Mouse (Mus musculus): Measurements from ENCODE around the gene Mroh9. TPM values are rescaled to one million over a fixed set of nuclear protein-coding genes. Genes with fewer than 3 reads are reported as not detected.

Mroh9 gene
- polyA plus RNA-seq (2017; shearing (Covaris generic)) = not detected

DNA sequence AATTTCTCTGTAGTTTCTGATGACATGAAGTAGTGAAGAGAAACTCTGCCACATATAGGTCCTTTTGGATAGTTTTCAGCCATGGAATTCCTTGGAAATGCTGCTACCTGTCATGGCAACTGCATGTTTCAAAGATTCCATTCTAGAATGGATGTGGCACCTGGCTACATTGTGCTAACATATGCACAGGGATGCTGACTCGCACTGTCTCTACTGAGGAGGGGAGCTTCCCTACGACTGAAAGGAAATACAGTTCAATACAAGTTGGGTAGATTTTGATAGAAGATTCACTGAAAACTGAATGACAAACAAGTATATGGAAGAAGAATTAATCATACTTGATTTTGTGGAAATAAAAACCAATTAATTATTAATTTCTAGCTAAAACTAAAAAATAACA is at the start of gene Mroh9:
TSS of gene Mroh9 (minus strand) at position 101 of the 400 bp plus-strand sequence.
- no peak for ATAC-seq

DNA sequence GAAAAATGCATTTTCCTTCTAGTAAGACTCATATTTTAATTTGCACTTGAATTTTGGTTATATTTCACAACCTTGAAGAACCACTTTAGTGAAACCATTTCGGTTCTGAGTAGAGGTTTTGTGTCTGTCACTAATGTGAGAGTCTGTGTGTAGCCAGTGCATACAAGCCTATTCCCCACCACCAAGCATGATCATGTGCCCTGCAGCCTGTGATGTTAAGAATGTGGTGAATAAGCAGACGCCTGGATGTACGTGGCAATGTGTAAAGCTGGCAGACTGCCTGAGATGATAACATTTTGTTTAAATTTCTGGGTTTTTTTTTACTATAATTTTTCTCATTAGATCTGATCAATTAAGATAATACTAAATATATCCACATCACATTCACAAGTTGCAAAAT is 44.5 kb upstream of the Mroh9 start:
- no peak for ATAC-seq

DNA sequence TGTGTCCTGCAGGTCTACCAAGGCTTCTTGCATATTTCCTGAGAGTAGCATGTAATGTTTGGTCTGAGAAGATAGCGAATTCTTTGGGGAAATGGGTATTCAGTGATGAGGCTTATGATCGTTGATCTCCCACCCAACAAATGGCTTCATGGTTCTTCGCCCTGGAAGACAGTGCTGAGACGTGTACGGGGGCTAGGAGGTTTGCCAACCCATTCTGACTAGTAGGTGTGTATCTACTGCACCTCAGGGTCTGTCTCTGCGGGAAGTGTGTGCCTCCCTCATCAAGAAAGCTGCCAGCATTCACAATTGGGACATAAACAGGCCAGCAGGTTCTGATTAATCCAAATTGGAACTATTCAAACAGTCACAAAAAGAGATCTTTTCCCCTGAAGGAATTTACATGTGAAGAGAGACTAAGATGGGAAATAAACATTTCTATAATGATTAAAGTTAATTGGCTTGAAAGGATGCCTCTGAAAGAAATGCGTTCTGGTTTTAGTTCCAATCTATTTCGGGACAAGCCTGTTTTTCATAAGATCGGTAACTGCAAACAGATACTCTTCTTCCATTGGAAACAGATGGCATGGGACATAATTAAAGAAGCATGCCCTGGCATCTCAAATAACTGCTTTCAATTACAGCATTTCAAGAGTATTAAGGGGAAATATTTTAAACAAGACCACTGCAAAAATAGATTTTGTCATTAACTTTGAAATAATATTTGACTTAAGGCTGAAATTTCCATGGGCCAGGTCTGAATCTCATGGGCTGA is 43.8 kb upstream of the Mroh9 start:
- no peak for ATAC-seq

GRCm38 (mm10) chr1:163126175-163126881 is 40.9 kb upstream of the Mroh9 start:
- ATAC-seq = no peak

- no peak for ATAC-seq
These were observed 36.9 kb upstream of the Mroh9 start for GRCm38 (mm10) chr1:163122414-163122813.

GRCm38 (mm10) chr1:163113461-163114174 is 28.1 kb upstream of the Mroh9 start:
- no peak for ATAC-seq

DNA sequence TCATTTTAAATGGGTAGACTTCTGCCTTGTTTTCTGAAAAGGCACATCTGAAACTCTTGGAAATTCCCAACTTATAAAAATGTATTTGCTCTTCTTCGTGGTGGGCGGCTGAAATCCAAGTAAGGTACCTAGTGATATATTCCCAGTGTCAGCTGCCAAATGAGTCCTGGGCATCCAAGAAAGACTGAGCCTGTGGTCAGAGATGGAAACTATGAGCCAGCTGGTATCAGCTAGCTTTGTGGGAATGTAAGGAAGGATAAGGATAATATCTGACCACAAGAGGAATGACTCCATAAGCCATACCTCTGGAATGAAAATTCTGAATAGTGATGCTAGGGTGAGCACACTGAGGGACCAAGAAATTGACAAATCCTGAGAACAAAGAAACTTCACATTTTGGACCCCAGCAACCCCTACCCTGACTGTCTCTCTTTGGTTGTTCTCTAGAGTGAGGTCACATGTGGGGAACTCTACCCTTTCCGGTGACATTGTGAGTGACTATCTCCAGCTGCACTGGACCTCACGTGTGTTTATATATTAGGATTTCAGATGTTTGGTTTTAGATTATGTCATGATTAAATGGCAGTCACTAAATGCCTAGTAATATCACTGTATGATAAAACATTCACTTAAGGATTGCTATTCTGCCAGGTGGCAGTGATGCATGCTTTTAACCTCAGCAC is 27.2 kb upstream of the Mroh9 start:
- no peak for ATAC-seq

DNA sequence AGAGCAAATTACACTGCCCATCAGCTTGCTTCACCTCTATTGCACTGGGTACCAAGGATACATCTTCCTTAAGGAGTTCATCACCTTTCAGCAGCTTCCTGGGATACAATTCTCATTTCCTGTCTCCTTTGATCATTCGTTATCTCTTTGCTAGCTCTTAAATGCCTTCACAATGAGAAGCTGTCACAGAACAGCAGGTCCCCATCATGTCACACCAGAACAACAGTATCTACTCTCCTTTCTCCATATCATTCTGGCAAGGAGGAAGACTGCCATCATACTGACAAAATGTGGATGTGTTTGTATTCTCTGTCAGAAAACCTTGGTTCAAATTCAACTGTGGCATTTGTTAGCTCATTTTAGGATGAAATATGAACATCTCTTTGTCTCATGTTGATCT is 19.5 kb upstream of the Mroh9 start:
- no peak for ATAC-seq

DNA sequence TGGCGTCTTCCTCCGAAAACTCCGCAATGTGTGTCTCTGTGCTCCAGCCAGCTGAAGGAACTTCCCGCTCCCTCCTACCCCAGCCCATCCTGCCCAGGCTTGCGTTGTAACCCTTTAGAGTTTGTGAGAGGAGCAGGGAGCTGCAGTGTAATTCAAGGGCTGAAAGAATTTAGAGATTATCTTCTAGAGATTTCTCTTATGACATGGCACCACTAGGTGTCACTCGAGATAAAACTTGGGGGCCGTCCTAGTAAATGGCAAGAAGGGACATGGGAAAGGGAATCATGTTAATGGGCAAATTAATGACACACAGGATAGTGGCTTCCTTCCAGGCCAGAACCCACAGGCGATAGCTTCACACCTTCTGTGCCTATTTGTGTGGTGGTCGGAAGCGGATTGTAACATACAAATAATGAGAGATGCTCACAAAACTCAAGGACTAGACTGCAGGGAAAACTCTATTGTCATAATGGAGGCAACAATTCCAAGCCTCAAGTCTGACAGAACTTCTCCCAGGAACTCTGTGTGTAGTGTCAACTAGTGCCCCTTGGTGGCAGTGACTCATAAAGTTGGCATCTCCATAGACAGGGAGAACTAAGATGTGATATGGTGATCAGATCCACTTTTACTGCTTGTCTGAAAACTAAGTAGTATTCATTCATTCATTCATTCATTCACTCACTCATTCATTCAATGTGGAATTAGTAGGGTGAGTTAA is 6.1 kb upstream of the Mroh9 start:
- ATAC-seq = no peak

DNA sequence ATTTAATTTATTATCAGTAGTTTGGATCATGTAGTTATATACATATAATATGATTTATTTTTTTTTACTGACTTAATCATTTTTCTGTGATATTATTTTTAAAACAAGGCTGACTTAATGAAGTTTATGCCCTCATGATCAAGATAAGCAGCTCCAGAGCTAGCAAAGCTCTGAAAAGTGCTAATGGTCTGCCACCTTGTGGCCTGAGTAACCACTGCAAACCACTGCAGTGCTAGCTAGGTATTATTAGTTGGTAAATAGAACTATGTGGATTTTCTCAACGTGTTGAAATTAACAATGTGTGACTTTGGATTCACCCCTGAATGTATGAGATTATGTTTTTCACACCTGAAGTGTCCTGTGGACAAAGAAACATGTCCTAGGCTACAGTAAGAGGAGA is 15.0 kb downstream of the Mroh9 start:
- no peak for ATAC-seq

GRCm38 (mm10) chr1:163060381-163060780 is 25.1 kb downstream of the Mroh9 start:
- ATAC-seq = no peak

GRCm38 (mm10) chr1:163057363-163057762 is 28.1 kb downstream of the Mroh9 start:
- ATAC-seq = no peak

GRCm38 (mm10) chr1:163055629-163056028 is 29.8 kb downstream of the Mroh9 start:
- ATAC-seq = no peak

DNA sequence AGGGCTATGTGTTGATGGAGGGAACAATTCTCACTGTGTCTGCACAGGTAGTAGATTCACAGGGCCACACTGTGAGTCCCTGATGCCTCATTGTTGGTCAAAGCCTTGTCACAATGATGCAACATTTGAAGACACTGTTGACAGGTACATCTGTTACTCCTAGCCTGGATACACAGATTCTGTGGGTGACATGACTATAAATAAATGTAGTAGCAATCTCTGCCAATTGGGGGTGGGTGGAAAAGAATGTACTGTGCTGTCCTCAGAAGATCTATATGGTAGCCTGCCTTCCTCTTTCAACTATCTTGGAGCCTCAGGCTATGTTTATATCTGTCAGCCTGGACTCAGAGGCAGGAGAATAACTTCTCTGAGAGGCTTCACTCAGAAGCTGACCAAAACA is 62.4 kb downstream of the Mroh9 start:
- no peak for ATAC-seq

GRCm38 (mm10) chr1:163009220-163009619 is 76.2 kb downstream of the Mroh9 start:
- ATAC-seq = no peak

DNA sequence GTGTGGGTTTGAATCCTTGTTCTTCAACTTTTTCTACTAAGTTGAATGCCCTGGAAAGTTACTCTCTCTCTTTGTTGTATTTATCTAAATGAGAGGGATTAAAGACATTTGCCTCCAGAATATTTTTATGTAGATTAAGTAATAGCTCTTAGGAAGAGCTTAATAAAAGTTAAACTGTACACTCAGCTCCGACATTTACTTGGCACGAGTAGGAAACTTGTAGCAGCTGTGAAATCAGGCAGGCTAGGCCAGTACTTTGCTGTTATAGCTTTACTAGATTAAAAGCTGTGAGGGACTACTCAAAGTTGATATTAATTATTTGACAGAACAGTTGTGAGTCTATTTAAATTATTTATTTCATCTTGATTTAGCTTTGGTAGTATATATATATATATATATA is 82.0 kb downstream of the Mroh9 start:
- no peak for ATAC-seq

DNA sequence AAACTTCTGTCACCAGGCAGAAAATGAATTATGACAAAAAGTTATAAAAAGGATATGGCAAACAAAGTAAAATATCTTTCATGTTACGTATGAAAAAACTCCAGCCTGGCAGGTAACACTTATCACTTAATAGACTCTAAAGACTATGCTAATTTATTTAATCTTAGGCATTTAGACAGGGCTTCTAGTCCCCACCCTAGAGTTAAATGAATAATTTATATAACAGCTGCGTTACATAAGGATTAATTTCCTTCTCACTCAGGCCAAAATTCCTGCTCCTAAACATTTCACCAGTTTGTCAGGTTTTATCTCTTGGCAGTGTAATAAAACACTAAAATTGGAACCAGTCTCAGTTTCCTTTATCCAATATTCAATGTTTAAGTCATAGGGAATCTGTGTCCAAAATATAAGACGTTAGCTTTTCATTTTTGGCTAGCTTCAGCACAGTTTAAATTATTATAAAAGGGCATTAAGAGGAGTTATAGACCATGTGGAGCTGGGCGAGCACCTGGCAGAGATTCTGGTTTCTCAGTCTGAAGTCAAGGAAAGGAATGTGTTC is 84.1 kb downstream of the Mroh9 start:
- no peak for ATAC-seq

- ATAC-seq = no peak
These were observed 97.9 kb downstream of the Mroh9 start for GRCm38 (mm10) chr1:162987546-162987945.

GRCm38 (mm10) chr1:162986777-162987176 is 98.7 kb downstream of the Mroh9 start:
- ATAC-seq = no peak

- no peak for ATAC-seq
These were observed 99.2 kb downstream of the Mroh9 start for GRCm38 (mm10) chr1:162986121-162986748.

- no peak for ATAC-seq
These were observed 101.0 kb downstream of the Mroh9 start, which contains the start of gene Fmo3 for GRCm38 (mm10) chr1:162984428-162984827. Gene Fmo3, minus strand, starts transcription at chr1:162984528.
